Mouse (Mus musculus) left cerebral cortex, postnatal 10 days (tissue): Measurements from ENCODE around the gene Gramd1c. TPM values are rescaled to one million over a fixed set of nuclear protein-coding genes. Genes with fewer than 3 reads are reported as not detected.

ENCODE experiments used
- DNase-seq, 2 experiments: peaks; one replicate each; pipeline ENCODE4 v3.0.0; 2021 to 2022; ENCODE audit warnings: low spot score in 2 of 2, mixed read lengths in 1 of 2; ENCODE audit errors: extremely low spot score in 1 of 2
- intact Hi-C: fragments of 180-260 bp; cut with DNase I; formaldehyde crosslinking; loops from one replicate; pipeline ENCODE4 v1.15.1; 2025
- total RNA-seq, 2 experiments: library from RNA; stranded (reverse); gene quantifications; 2 replicates each; pipeline ENCODE4 v1.2.3; 2021

Gramd1c gene
- total RNA-seq, 2 experiments from 2014 or later: 2.2 to 2.9 TPM

DNA sequence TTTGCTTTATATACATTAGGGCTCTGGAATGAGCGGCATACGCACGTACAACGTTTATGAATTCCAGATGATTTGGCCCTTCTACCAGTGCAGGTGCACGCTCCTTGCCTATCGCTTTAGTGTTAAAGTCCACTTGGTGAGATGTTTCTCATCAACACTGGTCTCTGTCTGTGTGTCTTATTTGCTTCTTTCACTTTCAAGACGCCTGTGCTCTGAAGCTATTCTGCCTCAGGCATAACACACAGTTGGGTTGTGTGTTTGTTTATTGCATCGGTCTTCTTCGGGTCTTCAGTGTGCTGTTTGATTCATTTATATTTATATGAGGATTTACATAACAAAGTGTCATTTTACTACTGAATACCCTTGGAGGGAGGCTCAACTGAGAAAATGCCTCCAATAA is 36.3 kb downstream of the Gramd1c start:
- intact Hi-C loops: no loop called here
- no peak for DNase-seq

DNA sequence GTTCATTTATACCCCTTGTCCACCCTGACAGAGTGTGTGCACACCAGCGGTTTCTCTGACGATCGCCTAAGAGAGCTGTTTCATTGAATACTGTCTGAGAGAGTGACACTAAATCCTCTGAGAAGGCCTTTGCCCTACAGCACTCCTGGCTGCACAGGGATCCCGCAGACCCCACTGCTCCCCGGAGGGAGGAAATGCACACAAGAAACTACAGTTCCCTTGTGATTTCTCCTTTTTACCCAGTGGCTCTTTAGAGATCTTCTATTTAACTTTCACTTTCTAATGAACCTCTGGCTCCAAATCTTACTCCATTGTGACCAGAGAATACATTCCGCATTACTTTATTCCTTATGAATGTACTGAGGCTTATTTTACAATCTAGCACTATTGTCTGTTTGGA is 36.9 kb downstream of the Gramd1c start:
- intact Hi-C loops: no loop called here
- DNase-seq: no peak

DNA sequence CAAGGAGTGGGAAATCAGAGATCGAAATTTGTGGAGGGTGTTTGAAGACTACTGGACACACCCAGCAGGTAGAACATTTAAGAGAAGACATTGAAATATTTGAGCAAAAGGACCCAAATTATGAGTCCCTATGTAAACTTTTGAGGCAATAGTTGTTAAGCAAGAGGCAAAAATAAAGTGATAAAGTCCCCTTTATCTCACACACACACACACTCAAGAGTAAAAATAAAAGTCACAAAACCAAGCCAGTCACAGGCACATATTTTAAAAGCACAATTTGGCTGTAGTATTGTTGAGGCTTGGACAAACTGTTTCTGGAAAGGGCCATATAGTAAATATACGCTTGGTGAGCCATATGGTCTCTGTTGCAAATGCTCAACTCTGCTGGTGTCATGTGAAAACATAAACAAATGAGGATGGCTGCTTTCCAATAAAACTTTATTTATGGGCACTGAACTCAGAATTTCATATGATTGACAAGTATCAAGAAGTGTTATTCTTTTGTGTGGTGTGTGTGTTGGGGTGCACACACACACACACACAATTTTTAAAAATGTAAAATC is 44.1 kb downstream of the Gramd1c start:
- intact Hi-C loops: no loop called here
- DNase-seq: no peak

DNA sequence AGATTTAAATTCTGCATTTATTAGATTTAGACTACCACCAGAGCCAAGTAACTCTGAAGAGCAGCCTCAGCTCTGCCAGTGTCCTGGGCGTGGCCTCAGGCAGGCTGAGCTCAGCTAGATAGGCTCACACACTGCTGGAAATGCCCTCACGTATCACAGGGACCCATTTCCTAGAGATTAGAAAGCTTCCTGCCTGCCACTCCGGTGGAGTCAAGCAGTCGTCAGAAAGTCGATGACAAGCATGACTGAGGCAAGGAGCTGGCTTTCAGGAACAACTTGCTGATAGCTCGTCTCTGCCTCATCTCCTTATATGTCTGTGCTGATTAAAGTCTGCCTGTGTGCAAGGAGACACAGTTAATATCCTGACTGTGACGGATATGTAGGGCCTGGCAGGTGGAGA is 44.8 kb downstream of the Gramd1c start:
- no peak for DNase-seq
- intact Hi-C loops: no loop called here

DNA sequence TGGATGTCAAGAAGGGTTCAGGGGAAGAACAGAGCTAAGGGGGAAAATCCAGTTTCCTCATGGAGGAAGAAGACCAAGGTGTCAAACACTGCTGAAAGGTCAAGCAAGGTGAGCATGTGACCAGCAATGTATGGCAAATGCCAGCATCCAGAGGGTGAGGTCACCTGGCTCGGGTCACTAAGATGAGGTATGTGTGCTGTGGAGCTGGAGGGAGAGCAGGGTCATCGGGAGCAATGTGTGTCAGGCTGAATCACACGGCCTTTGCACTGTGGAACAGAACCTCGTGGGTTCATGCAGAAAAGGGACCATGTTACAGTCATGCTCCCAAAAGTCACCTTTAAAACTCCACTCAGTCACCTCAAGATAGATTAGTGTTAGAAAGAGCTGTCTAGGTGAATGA is 45.4 kb downstream of the Gramd1c start:
- DNase-seq: no peak
- intact Hi-C loops: no loop called here

DNA sequence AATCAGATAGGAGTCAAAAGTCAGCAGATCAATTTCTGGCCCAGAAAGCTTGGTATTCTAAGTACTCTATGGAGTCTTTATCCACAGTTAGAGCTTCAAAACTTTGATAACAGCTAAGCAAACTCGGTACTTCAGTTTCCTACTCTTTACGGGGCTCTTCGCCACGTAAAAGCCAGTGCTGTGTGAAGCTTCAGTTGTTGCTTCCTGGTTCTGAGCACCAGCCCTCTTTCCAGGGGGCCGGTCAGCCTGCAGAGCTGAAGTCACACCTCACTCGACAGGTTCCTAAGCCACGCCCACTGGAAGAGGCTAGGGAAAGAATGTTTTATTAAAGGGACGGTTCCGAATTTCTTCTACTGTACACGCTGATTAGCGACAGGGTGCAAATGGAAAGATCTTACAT is 47.0 kb downstream of the Gramd1c start:
- DNase-seq: no peak
- intact Hi-C loops: no loop called here

DNA sequence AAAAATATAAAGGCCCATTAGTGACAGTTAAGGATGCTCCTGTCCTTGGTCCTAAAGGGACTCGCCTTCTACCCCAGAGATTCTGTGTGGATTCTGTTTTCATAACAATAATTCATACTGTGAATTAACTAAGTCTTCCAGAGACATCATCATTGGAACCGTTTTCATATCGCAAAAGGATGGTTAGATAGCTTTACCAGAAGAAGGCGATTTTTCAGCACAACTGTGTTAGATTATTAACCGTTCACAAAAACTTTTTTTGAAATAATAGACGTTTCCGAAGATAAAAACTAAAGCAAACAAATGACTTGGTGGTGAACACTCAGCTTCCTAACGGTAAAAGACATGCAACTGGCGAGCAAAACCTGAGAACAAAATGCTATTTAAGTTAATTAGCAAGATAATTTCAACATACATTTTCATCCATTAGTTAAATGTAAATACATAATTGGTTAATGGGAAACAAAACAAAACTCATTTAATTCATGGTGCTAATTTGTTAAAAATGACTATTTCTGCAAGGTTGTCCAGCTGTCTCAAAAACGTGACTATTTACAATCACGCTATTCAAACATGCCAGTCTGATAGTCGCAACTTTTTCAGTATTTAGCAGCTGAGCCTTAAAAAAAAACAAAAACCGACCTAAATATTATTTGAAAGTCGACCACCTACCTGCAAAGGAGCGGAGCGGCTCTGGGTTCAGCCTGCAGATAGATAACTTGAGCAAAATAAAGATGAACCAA is 47.6 kb downstream of the Gramd1c start:
- intact Hi-C loops: no loop called here
- DNase-seq: no peak

DNA sequence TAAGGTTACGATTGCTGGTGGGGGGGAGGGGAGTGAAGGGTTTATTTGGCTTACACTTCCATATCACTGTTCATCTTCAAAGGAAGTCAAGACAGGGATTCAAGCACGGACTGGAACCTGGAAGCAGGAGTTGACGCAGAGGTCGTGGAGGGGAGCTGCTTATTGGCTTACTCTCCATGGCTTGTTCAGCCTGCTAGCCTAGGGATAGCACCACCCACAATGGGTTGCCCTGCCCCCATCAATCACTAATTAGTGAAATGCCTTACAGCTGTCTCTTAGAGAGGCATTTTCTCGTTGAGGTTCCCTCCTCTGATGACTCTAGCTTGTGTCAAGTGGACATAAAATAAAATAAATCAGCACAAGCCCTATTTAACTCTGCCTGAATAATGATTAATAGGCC is 52.1 kb downstream of the Gramd1c start:
- intact Hi-C loops: no loop called here
- no peak for DNase-seq

DNA sequence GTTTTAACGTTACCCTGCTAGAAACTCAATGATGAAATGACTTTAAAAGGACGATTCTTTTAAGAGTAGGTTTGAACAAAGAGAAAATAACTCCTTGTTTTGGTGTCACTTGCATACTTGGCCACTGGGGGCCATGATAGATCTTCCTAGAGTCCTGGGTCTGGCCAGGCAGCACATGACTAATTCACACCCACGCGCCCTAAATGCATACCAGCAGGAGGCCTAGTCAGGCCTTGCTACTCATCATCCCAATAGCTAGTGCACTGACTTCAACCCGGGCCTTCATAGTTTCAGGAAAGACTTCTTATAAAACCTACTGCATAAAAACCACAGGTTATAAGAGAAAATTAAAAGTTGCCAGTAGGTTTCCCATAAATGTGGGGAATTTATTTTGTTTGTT is 61.1 kb downstream of the Gramd1c start:
- no peak for DNase-seq
- intact Hi-C loops: no loop called here

DNA sequence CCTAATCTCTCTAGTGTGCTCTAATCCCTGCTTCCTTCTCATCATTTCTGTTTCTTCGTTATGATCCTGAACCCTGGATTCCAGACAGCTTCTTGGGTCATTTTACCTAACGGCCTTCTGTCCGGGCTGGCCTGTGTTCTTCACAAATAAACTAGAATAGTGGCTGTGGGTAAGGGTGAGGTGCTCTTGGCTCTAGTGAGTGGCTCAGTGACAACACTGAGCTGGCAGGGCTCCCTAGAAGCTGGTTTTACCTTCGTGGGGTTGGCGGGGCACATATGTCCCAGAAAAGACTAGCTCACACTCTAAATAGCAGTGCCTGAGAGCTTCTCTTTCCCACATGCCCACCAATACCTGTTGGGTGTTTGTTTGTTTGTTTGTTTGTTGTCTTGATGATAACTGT is 63.6 kb downstream of the Gramd1c start:
- no peak for DNase-seq
- intact Hi-C loops: no loop called here

DNA sequence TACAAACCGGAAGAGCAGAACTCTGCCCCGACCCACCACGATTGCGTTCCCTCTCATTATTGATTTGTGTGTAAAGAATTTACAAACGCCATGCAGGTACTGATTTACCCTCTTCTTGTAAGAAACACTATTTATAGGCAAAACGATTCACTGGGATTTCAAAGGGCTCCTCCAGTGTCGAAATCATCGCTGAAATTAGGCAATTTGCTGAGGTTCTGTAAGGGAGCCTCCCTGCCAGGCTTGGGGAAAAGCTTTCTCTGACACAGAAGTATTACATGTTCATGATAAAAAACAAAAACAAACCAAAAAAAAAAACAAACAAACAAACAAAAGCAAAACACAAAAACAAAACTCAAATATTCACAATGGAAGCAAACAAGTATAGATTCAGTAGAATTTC is 64.0 kb downstream of the Gramd1c start:
- DNase-seq: no peak
- intact Hi-C loops: no loop called here

DNA sequence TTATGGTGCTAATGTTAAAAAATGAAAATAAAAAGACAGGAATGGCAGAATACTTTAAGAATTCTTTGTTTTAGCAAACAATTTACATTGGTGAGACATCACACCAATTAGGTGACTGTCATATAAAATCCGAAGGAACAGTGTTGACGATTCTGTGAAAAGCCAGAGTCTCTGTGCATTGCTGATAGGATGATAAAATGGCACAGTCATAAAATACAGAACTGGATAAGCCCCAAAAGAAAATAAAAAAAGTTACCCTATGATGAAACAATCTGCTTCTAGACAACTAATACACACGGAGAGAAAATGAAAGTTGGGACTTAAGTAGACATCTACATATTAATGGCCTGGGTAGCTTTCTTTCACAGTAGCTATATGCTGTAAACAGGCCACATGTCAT is 68.5 kb downstream of the Gramd1c start:
- no peak for DNase-seq
- intact Hi-C loops: no loop called here

DNA sequence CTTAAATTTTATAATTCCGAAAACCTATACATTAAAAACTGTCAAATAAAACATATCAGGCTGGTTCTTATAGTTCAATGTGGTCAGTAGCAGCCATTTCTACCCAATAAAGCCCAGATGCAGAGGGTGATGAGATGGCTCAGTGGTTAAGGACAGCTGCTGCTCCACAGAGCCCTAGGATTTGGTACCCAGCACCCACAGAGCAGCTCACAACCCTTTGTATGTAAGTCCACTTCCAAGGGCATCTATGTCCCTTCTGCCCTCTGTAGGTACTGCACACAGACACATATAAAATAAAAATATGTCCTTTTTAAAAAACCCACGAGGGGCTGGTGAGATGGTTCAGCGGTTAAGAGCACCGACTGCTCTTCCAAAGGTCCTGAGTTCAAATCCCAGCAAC is 76.8 kb downstream of the Gramd1c start:
- no peak for DNase-seq
- intact Hi-C loops: no loop called here

DNA sequence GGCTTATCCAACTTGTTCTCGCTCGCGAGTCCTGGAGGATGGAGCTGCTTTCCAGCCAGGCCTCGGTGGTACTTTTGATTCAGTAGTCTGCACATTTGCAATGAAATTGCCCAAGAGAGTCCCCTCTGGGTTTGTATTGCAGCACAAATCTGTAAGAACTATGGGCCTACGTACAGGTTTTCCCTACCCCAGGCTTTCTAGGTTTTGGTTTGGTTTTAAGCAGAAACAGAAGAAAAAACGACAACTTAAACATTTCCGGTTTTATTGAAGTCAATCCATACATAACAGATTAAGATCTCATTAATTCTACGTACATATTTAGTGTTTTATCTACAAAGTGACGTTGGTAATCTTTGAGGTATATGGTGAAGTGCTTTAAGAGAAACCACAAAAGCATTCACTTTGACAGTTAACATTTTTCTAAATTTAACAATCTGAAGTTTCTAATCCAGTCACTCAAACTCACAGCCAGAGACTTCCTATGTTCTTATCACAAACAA is 83.0 kb downstream of the Gramd1c start:
- DNase-seq: no peak
- intact Hi-C loops: no loop called here

DNA sequence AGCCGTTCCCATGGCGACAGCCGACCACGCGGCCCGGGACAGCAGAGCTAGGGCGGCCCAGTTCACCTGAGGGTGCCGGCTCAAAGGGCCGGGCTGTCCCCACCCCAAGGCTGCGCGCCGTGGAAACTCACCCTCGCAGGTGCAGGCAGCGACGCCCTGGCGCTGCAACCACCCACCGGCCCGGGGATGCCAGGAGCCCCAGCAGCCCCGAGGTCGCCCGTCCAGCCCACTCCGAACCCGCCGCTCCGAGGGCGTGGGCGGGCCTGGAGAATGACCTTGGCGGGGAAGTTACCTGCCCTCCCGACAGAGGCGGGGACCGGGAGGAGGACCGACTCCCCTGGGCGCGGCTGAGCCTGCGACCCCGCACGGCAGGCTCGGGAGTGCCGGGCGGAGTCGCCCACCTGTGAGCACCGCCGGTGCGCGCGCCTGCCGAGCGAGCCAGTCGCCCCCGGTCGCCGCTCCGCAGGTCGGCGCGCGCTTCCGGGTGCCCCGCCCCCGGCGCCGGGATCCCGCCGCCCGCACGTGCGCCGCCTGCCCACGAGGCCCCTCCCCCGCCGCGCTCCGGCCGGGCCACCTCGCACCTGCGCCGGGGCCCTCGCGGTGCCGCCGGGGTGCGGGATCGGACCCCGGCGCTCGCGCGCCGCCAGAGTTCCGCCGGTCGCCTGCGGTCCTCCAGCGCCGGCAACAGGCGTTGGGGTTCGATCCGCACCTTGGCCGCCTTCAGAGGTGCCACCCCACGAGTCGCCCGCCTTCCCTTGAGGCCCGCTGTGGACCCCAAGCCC is 83.6 kb downstream of the Gramd1c start, which contains the start of gene Zdhhc23:
Gene Zdhhc23 (minus strand): TSS at position 464 of the 782 bp plus-strand sequence.
- peak in 1 of 2 experiments; percentile 58 for DNase-seq
- intact Hi-C loops: no loop called here

DNA sequence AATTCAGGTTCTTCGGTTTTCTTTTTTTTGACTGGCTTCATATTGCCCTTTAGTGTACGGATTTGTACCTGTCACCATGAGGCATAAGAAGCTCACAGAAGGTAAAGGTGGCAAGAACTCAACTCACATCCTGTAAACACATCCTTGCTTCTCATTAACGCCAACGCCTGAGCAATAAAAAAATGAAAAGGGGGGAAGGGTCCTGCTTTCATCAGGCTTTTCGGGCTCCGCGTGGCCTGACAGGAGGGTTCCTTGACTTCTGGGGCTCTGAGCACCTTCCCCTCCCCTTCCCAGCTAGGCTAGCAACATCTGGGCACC is 84.2 kb downstream of the Gramd1c start:
- DNase-seq: no peak
- intact Hi-C loops: no loop called here

DNA sequence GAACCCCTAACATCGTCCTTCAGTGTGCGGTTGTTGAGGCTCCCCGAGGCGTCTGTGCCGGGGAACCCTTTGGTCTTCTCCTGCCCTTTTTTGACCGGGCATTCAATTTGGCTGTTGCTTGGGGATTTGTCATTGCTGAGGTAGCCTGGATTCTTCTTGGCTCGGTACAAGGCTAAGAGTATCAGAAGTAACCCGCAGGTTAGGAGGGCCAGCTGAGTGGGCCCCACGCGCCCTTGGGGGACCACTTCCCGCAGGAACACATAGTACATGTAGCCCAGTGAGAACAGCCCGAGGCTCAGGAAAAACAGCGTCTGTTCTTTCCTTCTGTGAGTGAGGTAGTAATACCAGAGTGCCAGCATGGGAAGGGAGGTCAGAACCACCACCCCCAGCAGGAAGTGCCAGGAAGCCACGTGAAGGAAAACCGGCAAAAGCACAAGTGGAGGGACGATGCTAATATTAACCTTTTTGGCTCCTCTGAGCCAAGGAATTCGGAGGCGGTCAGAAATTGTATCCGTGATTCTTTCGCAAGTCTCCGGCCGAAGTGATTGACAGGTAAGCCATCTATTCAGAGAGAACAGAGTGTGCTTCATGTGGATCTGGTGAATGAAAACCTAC is 89.4 kb downstream of the Gramd1c start:
- no peak for DNase-seq
- intact Hi-C loops: no loop called here

DNA sequence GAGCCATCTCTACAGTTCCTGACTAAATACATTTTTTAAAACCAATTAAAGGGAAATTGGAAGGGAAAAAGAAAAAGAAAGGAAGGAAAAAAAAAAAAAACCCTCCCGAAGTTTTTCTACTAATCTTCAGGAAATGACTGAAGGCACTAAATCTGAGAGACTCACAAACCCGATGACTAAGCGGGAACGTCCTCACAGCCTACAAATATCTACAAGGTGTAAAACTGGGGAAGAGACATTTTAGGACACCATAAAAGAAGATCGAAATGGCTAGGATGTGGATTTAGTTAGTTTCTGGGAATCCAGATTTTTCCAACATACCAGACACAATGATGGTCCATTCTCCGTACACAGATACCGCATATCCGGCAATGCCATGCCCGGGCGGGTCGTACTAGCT is 90.0 kb downstream of the Gramd1c start:
- intact Hi-C loops: no loop called here
- no peak for DNase-seq

DNA sequence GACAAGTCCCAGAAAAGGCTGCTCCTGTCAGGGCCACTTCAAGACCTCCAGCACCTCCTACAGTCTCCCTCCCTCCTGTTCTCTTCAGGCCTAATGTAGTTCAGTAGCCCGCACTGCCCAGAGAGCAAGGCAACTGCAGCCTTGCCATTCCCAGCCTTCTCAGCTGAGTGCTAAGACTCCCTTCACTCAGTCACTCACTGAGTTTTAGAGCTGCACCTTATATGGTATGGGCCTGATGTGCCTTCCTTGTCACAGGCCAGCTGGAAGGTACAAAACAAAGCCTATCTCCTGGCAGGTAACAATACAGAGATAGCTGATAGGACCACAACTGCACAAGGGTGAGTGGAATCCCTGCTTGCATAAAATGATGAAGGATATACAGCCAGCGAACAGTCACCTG is 90.8 kb downstream of the Gramd1c start:
- no peak for DNase-seq
- intact Hi-C loops: no loop called here

DNA sequence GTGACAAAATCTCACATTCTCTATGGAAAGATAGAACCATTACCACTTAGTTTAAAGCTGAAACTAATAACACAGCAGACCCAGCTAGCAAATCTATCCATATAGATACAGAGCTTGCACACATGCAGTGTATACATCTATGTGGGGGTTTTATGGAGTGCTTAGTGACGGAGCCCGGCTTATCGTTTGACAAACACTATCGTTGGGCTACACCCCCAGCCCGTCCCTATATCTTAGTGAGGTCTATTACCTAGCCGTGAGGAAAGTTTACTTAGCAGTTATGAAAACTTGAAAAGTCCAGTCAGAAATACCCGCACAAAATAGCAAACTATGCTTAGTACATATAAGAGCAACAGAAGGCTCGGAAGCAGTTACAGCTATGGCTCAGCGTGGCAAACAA is 91.4 kb downstream of the Gramd1c start:
- intact Hi-C loops: no loop called here
- no peak for DNase-seq
